Mouse (Mus musculus) frontal cortex, postnatal 25 days (tissue): ENCODE measurements around the gene Ubash3a.

Experiments
- DNase-seq, 2 experiments: peaks; one replicate each; pipeline ENCODE4 v3.0.0; 2022; ENCODE audit warnings: low spot score in 2 of 2

Ubash3a gene

DNA sequence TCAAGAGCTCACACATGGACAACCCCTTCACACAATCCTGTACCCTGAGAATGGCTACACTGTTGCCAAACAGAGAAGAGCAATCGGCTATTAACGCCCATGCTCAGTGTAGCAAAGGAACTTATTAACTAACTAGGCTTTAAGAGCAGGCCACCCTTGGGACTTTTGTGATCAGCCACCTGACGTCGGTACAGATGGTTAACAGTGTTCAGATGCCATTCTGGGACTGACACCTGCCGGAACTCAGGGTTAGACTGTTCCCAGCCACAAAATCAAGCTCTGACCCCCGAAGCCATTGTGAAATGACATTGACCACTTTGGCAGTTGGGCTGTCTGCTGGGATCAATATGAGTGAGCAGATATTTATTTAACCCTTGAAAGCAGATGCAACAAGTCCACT lies 53.7 kb downstream of the Ubash3a start:
- no peak for DNase-seq

DNA sequence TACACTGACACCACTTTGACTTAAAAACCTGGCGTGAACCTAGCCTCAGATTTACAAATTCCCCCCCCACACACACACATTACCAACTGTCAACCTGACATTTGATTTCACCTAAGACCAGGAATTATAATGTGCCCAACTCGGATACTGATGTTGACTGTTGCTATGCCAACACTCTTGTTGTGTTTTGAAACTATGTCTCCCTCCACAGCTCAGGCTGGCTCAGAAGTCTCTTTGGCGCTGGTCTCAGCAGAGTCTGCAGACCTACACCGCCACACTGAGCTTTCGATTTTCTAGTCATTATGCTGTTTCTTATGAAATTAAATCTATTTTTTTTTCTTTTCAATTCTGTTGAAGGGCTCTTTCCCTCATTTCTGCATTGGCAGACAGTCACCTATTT lies 55.0 kb downstream of the Ubash3a start:
- DNase-seq, result no peak

DNA sequence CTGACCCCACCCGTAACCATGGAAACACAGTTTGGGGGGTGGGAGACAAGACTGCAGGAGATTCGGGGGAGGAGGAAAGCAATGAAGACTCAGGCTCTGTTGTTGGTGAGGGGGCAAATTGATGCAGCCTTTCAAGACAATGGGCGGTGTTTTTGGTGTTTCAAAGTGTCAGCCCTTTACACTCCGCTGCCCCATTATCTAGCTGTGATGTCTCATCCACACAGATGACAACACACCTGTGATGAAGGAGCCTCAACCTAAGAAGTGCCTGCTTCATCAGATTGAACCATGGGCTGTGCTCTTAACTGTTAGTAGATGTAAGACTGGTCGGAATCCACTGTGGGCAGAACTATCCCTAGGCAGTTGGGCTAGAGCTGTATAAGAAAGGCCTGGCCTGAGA lies 56.1 kb downstream of the Ubash3a start:
- DNase-seq, result no peak

DNA sequence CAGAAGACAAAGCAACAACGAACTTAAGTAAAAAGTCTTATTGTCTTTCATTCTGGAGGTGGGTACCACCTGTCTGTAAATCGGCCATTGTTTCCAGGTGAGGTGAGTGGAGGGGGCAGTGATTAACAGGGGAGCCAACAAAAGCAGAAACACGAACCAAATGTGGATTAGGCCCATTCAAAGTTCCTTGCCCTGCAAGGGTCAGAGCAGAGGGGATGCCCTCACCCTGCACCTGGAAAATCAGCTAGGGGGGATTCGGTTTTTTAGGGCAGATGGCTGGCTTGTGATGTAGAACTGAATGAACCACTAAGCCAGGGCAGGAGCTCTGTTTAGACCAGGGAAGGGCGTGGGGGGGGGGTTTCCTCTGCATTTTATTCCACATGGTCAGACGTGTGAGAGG lies 56.7 kb downstream of the Ubash3a start:
- no peak for DNase-seq

DNA sequence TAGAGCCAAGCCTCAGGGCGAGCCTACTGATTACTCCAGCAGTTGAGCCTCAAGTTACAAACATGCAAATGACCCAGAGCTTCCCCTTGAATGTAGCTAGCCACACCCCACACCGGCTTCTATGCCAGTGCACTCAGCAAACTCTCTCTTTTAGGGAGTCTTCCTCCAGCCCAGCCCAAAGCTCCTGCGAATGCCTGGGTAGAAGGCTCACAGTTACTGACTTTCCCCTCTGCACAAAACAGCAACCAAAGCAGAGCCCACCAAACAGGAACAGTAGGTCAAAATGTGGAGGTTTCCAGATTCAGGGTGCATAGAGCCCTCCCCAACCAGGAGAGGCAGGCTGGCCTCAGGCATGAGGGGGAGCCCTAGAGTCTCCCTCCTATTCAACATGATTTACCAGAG lies 57.5 kb downstream of the Ubash3a start:
- DNase-seq, result no peak

DNA sequence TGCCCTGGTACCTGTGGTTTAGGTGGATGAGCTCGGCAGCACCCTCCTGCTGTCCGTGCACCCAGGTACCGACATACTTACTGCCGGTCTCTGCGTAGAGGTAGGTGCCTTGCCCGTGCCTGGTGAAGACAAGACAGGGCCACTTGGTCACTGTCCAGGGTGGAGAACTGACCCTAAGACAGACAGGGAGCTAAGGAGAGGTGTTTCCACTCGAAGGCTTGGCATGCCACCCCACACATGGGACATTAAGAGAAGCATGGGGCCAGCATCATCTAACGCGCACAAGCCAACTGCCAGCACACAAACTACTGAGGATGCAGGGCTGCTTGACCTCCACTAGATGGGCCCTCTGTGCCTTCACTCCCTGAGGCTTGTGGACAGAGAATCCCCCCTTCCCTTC lies 58.2 kb downstream of the Ubash3a start:
- DNase-seq, result no peak

DNA sequence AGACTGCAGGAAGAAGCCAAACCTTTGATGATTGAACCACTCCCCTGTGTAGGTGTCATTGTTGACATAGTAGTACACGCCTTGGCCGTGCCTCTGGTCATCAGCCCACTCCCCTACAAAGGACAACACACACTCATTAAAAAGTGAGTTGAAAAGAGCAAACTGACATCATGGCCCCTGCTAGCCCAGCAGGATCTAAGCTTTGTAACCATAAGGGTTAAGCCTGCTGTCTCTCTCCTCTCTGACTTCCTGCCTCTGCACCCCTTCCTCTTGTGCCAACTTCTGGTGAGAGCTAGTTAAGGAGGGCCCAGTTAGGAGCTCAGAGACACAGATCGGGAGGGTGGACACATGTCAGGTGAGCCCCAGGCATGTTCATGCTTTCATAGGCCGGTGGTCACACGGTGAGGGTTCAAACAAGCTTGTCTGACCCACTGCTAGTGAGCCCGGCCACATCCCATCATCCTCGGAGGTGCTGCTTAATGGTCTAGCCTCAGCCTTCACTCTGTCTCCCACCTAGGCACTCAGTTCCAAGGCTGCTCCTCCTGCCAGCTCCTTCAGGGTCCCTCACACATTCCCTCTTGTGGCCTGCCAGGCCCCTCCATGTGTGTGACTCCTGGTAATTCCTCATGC lies 58.8 kb downstream of the Ubash3a start:
- DNase-seq, result no peak

DNA sequence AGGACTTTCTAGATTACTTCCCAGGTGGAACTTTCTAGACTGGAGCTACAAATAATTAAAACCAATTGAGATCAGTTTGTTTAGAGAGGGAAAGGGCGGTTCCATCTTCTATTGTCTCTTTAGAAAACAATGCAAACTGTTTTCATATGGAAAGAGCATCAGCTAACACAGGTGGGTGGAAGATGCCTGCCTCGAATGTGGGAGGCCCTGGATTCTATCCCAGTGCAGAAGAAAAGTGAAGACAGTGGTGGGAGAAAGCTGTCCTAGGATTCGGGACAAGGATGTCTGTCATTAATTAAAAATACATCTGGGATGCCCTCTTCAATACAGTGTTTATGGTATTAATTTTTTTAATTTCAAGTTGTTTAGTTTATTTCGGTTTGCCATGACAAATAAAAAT lies 59.5 kb downstream of the Ubash3a start:
- DNase-seq, result peak in 1 of 2 experiments; percentile 3

DNA sequence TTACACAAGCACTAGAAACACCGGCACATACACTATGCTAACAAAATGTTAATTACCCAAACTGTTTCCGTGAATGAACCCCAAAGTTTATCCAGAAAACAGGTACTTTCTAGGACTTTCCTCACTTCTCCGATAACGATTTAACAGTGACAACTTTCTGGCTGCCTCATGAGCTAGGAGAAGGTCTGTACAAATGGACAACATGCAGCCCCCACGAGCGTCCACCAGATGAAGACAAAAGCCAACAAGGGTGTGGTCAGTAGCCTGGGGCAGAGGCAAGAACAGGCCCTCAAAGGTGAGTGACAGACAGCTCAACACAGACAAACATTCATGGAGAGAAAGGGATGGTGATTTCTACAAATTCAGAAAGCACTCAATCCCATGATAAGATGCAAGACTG lies 59.9 kb downstream of the Ubash3a start:
- DNase-seq, result peak in 1 of 2 experiments; percentile 3

DNA sequence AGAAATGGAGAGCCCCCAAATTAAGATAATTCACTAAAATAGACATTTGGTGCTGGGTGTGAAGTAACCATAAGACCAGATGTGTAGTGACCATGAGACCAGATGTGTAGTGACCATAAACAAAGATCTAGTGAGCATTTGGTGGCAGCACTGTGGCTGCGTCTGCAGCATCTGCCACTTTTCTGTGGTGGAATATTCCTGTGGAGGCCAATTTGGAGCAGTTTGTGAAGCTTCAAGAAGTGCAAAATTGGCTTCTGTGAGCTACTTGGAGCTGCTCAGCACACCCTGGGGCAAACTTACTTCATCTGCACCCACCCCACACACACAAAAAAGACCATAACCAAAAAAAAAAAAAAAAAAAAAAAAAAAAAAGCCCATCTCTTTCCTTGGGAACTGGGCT lies 60.3 kb downstream of the Ubash3a start:
- peak in 1 of 2 experiments; percentile 5 for DNase-seq

DNA sequence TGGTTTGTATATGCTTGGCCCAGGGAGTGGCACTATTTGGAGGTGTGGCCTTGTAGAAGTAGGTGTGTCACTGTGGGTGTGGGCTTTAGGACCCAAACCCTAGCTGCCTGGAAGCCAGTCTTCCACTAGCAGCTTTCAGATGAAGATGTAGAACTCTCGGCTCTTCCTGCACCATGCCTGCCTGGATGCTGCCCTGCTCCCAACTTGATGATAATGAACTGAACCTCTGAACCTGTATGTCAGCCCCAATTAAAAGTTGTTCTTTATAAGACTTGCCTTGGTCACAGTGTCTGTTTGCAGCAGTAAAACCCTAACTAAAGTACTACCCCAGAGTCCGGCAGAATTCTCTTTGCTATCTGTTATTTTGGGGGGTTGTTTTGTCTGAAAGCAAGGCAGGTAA lies 62.1 kb downstream of the Ubash3a start:
- peak in 1 of 2 experiments; percentile 4 for DNase-seq

DNA sequence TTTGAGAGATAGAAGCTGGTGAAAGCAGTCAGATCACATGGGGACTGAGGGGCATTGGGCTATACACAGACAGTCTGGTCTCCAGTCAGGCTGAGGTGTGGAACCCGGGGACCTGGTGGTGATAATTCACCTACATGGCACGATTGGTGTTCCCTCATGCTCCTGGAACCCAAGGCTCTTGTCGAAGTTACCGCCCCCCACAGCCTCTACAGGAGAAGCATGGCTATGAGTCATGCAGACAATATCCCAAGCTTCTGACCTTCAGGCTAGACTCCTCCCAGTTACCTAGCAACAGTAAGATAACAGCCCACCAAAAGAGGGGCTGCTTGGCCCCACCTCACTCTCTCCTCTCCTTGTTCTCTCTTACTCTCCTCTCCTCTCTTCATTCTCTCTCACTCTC lies 62.6 kb downstream of the Ubash3a start:
- DNase-seq, result peak in 1 of 2 experiments; percentile 4

DNA sequence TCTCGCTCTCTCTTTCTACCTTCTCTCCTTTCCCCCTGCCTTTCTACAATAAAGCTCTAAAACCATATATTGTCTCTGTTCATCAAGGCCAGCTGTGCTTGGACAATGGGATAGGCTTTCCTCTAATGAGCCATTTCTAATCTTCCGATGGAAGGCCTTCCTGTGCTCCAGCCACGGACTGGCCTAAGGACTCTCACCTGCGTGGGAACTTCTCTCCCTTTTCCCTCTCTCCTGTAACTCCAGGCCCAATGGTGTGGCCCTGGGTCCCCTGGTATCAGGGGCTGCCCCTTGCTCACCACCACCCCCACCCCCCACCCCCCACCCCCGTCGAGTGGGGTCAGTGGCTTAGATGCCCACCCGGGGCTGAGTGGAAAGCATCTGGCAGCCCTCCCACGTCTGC lies 63.1 kb downstream of the Ubash3a start:
- DNase-seq, result peak in 1 of 2 experiments; percentile 1

DNA sequence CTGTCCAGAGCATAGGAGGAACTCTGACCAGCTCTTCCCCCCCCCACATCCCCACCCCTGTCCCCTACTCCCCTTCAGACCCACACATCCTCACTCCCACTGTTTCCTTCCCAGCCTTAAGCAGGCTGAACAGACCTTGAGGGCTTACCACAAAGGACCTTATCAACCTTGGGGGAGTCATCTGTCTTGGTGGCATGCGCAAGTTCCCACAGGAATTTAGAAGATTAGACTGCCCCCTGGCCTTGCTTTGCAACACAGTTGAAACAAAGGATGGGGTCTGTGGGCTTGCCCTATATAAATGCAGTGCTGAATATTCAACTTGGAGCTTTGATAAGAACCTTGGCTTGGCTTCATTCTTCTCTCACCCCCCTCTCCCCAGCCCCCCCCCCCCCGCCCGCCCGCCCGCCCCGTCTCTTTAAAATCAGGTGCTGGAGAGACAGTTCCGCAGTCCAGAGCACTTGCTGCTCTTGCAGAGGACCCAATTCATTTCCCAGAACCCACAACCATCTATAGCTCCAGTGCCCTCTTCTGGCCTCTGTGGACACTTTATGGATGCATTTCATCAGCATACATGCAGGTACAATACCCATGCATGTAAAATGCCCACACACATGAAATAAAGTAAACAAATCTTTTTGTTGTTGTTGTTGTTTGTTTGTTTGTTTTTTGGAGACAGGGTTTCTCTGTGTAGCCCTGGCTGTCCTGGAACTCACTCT lies 63.6 kb downstream of the Ubash3a start:
- DNase-seq, result peak in 1 of 2 experiments; percentile 3

DNA sequence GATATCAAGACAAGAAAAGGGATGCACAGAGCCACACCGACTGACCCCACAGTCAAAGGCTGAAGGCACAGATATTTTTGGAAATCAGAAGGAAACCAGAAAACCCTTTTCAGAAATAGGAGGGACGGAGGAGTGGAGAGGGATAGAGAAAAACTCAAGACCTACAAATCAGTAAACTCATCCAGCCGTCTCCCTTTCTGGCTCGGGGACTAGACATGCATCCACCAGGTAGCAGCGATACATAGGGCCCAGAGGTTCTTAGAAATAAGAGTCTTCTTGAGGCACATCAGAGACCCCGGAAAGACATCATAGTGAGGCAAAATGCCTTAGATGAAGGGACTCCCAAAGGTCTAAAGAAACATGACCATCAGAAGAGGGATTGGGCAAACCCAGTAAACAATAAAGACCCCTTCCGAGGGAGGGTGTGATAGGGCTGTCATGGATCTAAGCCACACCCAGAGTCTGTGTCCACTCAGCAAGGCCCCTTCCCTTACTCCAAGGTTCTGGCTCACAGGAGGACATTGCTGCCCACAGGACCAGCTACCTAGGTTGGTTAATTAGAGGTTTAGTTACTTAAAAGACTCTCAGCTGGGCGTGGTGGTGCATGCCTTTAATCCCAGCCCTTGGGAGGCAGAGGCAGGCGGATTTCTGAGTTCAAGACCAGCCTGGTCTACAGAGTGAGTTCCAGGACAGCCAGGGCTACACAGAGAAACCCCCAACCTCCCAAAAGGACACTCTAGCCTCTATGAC lies 64.9 kb downstream of the Ubash3a start:
- no peak for DNase-seq

DNA sequence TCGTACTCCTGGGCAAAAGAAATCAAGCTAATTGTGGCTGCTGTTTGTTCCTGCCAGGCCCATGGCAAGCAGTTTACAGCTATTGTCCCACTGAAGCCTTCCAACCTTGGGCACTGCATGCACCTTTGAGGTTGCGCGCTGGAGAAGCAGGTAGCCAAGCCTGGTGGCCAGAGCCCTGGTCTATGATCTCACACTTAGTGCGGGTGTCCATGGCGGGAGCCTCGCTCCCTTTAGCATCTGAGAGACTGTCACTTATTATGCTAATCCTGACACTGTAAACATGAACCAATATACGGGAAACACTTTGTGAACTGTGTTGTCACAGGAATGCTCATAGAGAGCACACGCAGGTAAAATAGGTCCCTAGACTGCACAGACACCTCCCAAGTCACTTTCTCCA lies 66.0 kb downstream of the Ubash3a start:
- DNase-seq, result no peak

DNA sequence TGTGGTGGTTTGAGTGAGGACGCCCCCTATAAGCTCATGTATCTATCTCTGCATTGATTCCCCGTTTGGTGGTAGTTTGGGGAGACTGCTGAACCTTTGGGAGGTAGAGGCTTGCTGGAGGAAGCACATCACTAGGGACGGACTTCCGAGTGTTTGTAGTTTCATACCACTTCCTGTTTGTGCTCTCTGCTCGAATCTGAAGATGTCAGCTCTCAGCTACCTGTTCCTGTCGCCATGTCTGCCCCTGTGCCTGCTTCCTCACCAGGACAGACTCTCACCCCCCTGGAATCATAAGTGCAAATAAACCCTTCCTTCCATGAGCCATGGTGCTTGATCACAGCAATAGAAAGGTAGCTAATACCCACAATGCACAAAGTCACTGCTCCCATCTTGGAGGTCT lies 67.5 kb downstream of the Ubash3a start:
- DNase-seq, result no peak

DNA sequence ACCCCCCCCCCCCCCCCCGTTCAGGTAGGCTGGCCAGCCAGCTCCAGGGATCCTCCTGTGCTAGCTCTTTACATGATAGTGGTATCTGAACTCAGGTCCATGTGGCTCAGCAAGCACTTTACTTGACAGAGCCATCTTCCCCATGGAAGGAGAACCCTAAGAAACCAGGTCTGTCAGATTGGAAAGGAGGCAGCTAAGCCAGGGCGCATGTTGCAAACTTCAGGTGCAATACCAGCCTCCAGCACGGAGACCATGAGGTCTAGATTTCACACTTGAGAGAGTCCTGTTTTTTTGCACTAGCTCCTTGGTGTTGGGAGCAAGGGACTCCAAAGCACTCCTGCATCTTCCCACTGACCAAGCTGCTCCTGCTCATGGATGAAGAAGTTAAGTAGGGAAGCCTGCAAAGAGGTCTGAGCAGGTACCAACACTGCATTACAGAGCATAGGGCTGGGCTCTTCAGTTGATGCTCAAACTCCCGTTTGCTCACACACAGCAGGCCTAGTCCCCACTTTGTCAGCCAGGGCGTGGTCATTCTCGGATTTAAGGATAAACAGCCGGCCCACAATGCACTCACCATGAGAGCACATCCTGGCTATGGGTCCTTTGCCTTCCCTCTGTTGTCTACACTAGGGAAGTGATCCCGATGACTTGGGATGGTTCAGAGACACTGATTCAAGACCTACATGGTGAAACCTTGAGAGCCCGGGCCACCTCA lies 68.7 kb downstream of the Ubash3a start:
- peak in 1 of 2 experiments; percentile 51 for DNase-seq

DNA sequence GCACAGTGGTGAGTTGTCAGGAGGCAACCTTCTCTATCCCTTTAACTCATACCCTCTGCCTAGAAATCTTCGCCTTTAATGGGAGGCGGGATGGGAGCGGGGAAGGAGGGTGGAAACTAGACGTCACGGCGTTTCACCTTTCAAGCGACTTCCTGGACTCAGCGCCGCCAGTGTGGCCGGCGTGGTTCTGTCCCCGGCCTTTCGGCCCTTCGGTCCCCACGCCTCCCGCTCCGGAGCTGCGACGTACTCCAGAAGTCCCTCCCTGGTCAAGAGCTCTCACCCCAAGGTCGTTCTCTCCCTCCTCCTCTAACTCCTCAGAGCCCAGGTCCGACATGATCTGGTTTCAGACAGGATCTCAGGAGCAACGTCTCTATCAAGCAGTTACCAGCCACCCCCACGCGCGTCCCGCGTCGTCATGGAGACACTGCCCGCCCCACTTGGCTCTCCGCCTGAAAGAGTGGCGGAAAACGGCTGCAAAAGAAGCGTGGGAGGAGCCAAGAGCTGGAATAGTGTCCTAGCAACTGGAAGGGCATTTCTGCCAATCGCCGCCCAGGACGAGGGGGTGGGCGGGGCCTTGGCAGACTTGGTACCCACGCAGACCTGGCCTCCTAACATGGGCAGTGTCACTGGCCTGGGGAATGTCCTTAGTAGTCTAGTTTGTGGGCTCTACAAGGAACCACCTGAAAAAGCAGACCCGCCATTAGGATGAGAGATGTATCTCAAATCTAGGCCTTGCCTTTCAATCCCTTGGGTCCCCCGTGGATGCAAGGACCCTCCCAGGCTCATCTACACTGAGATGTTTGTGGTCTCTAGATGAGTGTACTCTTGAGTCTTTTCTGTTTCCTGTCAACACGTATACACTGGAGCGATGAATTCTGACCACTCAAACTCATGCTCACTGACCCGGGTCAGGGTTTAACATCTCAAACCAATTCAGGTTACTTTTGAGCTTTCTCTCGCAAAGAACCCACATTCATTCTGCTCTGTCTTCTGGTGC lies 69.5 kb downstream of the Ubash3a start, which contains the start of gene Rsph1:
Gene Rsph1 (minus strand): TSS at position 462 of the 997 bp plus-strand sequence.
- DNase-seq, result peak; percentile 100

DNA sequence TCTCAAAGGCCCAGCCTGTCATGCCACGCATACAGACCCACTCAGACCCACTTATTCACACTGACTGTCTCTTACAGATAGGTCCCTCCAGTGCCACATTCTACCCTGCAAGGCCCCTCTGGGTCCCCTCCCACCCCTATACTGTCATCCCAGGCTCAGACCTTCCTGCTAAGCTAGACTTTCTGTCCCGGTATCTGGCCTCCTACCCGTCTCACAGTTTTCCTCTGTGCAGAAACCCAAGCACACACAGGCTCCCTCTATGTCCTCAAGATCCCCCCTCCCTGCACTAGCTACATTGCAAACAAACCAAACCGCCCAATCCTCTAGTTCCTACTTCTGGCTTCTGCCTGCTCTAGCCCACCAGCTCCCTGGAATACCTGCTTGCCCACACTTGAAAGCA lies 70.3 kb downstream of the Ubash3a start:
- DNase-seq, result no peak

DNA sequence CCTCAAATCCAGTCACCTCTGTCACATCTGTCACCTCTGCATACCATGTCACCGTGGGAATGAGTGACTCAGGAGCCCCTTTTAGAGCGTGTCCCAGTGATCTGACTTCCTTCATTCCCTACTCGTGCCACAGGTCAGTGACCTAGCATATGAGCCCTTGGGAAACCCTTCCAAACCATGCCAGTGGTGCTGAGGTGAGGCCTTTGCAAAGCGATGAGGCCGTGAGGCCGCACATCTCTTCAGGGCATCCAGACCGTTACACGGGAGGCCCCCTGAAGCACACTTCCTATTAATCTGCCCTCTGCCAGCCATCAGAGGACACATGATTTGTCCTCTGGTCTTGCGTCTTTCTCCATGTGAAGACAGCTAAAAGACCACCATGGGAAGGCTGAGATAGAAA lies 71.9 kb downstream of the Ubash3a start:
- DNase-seq, result no peak
